Mouse (Mus musculus) 3T3-L1 (cell line): ENCODE measurements around the gene Olfr898.

Source experiments
- DNase-seq: peaks from one replicate; pipeline ENCODE4 v3.0.0-alpha.2; 2015; ENCODE audit warnings: low read depth, low spot score

The Olfr898 gene

DNA sequence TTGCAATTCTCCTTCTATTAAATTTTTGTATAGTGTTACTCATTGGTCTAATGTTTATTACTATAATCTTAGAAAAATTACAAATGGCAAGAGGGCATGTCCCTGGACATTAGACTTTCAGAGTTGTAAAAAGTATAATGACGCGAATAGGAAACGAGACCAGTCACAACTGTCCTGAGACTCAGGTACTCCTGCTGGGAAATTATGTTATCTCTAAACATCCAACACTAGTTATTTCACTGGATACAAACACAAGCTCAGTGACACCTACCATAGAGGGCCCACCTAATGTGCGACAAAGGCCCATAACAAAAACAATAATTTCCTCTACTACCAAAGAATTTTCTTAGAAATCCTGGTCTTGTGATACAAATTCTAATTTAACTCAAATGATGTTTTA is at the start of gene Olfr898:
Gene Olfr898, plus strand, starts transcription at position 301 of the 400 bp plus-strand sequence.
- DNase-seq, result no peak

DNA sequence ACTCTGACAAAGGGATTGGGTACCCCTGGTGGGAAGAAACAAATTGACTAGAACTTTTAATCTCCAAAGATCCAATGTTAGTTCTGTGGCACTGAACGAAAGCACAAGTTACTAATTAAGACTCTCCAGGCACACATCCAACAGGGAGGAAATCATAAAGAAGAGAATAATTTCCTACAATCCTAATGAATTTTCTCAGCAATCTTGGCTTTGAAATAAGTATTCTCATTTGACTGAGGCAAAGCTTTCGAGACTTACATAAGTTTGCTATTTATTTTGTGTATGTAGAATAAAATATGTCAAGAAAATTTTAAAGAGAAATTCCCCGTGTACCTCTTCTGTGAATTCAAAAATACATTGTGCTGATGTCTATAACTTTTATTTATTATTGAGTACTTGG is 19.5 kb upstream of the Olfr898 start, which contains the start of gene Olfr25:
Gene Olfr25, plus strand, starts transcription at position 301 of the 400 bp plus-strand sequence.
- DNase-seq, result no peak

DNA sequence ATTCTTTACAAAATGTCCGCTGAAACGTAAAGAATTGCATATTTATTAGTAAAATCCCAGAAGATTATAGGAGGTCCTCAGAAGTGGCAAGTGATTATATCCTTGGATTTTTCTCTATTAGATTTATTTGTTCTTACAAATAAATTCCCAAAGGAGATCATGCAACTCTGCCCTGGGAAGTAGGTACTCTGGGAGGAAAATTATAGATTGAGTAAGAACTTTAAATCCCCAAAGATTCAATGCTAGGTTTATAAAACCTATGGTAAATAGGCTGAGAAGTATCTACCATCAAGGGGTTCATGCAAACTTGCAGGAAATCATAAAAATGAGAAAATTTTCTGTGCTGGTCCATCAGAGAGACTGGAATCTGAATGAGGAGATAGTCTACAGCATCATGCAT is 18.4 kb downstream of the Olfr898 start, which contains the start of gene Olfr250:
Gene Olfr250, plus strand, starts transcription at position 301 of the 400 bp plus-strand sequence.
- DNase-seq, result no peak

DNA sequence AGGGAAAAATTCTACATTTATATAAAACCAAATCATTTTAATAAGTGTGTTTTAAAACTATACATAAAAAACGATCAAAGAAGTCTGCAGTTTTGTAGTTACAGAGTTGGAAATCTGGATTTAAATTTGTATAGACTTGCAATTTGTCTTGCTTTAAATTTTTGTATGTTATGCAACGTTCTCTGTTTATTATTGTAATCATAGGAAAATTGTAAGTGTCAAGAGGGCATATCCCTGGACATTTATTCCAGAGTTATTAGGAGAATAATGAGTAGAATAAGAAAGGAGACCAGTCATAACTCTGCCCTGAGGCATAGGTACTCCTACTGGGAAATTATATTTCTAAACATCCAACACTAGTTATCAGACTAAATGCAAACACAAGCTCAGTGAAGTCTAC is 28.6 kb downstream of the Olfr898 start, which contains the start of gene Olfr251:
Gene Olfr251, plus strand, starts transcription at position 301 of the 400 bp plus-strand sequence.
- no peak for DNase-seq

DNA sequence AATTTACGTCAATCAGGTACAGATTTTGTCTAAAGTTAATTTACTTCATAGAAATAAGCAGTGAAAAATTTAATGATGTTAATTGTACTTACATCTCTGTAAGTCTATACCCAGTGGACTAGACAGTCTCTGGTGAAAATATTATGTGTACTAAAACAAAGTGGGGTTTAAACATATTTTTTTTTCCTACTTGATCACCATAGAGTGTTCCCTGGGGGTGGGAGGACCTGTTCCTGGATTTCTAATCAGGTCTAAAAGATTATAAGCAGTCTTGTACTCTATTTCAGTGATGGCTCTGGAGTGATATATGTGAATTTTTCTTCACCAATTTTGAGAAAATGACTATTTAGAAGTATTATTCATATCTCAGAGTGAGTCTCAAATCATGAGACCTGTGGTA is 53.2 kb downstream of the Olfr898 start, which contains the start of gene Olfr147:
Gene Olfr147, plus strand, starts transcription at position 301 of the 400 bp plus-strand sequence.
- DNase-seq, result no peak
